Mouse (Mus musculus): ENCODE measurements around the gene Ankrd33b.

The Ankrd33b gene

DNA sequence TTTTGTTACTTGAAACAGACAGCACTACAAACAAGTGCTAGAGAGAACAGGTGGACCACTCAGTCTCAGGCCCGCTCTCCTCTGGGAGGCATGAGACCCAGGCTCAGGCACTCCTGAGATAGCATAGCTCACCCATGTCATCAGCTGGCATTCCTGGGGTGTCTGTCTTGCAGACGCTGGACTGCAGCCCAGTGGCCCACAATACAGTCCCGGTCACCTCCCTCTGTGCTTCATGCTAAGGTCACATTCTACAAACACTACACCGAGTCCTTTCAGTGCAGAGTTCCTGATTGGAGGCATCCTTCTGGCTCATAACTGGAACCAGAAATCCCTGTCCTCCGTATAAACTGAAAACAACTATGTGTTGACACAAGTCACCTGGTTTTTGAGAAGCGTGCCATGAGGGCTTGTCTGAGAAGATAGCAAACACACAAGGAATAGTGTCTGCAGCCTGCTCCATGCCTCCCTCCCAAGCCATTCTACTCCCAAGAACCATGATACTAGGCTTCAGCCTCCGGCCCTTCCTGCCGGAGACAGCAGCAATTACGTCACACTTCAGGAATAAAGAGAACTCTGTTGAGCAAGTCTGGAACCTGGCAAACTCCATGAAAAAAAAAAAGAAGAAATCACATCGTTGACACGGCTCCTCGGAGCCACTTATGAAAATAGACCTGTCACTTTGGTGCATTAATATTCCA is 65.1 kb downstream of the Ankrd33b start:
- DNase-seq (ENCODE audit: low spot score) = peak; percentile 16

DNA sequence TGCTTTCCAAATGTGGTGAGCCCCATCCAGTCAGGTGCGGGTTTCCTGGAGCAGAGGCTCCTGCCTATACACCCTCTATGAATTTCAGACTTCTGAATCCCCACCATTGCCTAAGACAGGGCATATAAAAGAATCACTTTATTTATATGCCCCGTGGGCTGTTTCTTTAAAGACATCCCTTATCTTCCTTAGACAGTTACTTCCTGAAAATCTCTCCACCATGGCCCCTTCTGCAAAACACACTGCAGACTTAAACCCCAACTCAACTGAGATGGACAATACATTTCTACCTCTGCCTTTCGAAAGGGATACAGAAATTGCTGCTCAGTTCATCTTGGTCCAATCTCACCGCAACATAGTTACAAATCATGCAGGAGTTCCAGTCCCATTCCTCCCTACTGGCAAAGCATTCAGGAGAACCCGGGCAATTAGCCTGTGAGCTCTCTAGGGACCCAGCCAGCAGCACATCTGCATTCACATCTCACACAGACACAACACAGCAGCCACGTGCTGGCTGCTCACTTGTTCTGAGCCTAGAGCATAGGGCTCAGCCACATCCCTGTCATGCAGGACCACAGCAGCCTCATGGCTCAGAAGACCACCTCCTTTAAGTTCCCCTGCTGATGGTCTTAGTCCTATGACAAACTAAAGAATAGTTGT is 68.1 kb downstream of the Ankrd33b start:
- no peak for DNase-seq (ENCODE audit: low spot score)

DNA sequence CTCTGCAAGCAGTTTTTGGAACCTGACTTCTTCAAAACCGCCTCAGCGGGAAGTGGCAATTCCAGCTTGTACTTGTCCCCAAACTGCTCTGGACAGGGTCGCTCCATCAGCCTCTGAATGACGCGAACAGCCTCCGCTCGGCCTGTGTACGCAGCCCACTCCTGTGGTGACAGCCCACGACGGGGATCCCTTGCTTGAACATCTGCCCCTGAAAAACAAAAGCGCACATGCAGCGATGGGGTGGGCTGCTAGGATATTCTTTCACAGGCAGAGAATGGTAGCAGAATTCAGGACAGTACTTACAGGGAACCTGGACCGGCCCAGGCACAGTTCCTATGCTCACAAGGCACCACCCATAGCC is 69.8 kb downstream of the Ankrd33b start:
- no peak for DNase-seq (ENCODE audit: low spot score)

- DNase-seq (ENCODE audit: low spot score) = no peak
Observed at GRCm38 (mm10) chr15:31296882-31297776, 70.4 kb downstream of the Ankrd33b start.

GRCm38 (mm10) chr15:31294311-31294710 is 73.2 kb downstream of the Ankrd33b start:
- no peak for DNase-seq (ENCODE audit: low spot score)

- DNase-seq (ENCODE audit: low spot score) = no peak
Observed at GRCm38 (mm10) chr15:31292627-31293026, 74.9 kb downstream of the Ankrd33b start.

GRCm38 (mm10) chr15:31285695-31286094 is 81.8 kb downstream of the Ankrd33b start:
- DNase-seq (ENCODE audit: low spot score) = no peak

GRCm38 (mm10) chr15:31284922-31285631 is 82.4 kb downstream of the Ankrd33b start:
- no peak for DNase-seq (ENCODE audit: low spot score)

- no peak for DNase-seq (ENCODE audit: low spot score)
Observed at GRCm38 (mm10) chr15:31284142-31284541, 83.4 kb downstream of the Ankrd33b start.

- no peak for DNase-seq (ENCODE audit: low spot score)
Observed at GRCm38 (mm10) chr15:31282353-31282752, 85.2 kb downstream of the Ankrd33b start.

GRCm38 (mm10) chr15:31281830-31282229 is 85.7 kb downstream of the Ankrd33b start:
- DNase-seq (ENCODE audit: low spot score) = no peak

GRCm38 (mm10) chr15:31280683-31281082 is 86.8 kb downstream of the Ankrd33b start:
- no peak for DNase-seq (ENCODE audit: low spot score)

DNA sequence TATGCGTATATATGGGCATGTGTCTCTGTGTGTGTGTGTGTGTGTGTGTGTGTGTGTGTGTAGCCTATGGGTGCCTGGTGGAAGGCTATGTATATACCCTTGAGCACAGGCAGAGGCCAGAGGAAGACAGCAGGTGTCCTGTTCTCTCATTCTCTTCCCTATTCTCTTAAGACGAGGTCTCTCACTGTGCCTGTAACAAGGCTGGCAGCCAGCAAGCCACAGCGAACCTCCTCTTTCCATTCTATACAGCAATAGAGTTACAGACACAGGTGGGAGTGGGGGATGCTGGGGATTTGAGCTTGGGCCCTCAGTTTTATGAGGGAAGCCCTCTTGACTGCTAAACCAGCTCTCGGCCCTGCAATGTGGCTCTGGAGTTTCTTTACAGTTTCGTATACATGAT is 87.5 kb downstream of the Ankrd33b start:
- DNase-seq (ENCODE audit: low spot score) = no peak

DNA sequence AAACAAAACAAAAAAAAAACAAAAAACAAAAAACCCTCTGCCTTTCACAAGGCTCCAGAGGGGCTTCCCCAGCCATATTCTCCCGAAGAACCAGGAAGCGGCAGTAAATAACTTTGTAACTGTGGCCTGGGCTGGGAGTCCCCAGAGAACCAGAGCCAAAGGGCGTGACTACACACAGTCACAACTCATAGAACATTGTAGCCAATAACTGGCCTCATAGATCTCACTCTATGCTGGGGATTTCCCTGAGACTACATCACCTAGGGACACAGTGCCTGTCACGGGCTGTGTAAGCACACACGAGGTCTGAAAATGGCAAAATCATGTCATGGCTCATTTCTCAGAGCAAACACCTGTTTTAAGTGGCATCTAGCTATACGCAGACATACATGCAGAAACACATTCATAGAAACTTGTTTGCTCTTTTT is 87.9 kb downstream of the Ankrd33b start:
- DNase-seq (ENCODE audit: low spot score) = no peak

DNA sequence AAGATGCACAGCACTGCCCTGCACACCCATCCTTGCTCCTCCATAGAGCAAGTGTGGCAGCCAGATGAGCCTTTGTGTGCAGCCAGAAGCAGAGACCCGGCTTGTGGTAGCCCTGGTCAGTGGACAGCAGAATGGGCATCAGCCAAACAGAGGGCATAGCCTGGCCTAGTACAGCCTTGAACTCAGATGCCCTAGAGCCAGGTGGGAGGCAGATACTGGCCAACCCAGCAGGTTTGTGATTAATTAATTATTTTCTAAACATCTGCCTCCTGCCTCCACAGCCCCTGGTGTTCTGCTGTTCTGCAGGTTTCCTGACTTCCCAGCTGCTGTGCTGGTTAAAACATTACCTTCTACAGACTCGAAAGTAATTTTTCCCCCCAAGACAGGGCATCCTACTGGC is 88.4 kb downstream of the Ankrd33b start:
- DNase-seq (ENCODE audit: low spot score) = no peak

DNA sequence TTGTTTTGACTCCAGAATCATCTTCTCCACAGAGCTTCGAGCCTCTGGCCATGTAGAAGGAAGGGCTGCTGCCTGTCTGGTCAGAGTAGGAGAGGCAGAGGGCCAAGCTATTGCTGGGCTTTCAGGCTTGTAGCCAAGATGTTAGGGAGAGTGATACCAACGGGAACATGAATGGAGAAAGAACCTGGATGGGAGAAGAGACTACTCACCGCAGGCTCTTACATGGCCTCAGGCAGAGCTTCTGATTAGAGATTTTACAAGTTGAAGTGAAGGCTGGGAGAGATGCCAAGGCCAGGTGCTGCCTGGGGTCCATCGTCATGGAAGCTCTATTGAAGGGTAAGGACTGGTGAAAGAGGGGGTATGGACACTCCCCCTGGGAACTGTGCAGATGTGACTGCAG is 89.4 kb downstream of the Ankrd33b start:
- peak; percentile 14 for DNase-seq (ENCODE audit: low spot score)

DNA sequence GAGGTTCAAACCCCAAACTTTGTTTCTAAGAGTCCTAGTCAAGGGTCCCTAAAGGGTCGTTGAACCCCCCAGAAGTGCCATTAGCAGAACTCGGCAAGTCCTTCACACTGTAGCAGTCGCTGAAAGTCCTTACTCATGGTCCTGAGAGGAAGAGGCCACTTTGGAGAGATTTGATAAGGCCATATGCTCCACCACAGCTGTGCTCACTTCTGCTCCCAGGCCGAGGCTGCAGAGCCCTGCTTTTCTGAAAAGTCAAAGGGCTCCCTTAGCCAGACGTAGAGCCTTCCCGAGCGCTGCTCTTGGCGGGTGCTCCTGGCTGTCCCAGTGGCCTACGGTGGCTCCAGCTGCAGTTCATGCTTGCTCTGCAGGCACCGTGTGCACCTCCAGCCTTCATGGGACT is 94.0 kb downstream of the Ankrd33b start:
- DNase-seq (ENCODE audit: low spot score) = no peak

DNA sequence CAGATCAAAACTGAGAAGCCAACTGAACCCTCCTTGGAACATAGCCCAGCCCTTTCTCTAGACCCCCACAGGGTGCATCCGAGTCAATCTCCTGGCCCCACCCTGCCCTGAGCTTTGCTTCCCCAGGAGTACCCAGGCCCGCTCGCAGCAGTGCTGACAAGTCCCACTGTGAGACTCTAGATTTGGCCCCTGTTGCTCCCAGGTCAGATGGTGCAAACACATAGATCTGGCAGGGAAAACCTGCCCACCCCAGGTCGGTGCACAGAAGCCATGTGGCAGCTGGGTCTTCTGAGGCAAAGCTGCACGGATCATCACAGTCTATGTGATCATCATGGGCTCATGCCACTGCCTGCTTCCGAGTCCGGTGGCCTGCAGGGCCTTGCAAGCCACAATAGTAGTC is 94.8 kb downstream of the Ankrd33b start:
- DNase-seq (ENCODE audit: low spot score) = no peak

GRCm38 (mm10) chr15:31269558-31269957 is 98.0 kb downstream of the Ankrd33b start:
- DNase-seq (ENCODE audit: low spot score) = no peak

DNA sequence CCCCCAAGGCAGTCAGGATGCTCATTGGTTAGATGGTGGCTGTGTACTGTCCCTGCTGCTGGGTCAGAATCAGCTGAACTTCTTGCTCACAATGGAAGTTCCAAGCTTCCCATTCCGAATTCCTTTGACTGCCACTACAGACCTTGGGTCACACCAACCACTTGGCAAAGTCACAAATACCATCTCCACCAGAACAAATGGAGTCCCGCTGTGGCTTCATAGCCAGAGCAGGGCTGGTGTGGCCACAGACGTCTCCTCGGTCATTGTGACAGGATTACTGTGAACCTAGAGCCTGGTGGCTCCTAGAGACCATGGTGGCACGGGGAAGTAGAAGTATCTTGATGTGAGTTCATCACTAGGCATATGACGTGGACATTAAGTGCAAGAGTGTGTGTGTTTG is 99.4 kb downstream of the Ankrd33b start:
- DNase-seq (ENCODE audit: low spot score) = no peak

DNA sequence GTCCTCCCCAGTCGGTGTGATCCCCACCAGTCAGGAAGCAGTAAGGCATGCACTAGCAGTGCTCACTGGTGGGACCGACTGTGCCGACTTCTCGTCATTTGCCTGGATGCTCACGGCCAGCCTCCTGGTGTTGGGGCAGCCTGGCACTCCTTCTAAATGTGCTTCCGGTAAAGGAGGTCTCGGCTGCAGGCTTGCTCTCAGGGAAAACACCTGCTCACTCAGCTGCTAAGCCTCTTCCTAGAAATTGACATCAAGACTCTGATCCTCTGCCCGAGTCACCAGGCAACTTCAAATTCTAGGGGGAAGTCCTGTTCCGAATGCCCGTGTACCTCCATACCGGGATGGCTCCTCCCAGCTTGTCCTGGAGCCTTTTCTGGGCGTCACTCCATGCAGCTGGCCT is 101.7 kb downstream of the Ankrd33b start:
- DNase-seq (ENCODE audit: low spot score) = no peak

- no peak for DNase-seq (ENCODE audit: low spot score)
Observed at GRCm38 (mm10) chr15:31265404-31265803, 102.1 kb downstream of the Ankrd33b start.

Data from adipocyte (in vitro differentiated cells).